ENCODE assay signal across 8 mouse cellular contexts in the genomic region with DNA sequence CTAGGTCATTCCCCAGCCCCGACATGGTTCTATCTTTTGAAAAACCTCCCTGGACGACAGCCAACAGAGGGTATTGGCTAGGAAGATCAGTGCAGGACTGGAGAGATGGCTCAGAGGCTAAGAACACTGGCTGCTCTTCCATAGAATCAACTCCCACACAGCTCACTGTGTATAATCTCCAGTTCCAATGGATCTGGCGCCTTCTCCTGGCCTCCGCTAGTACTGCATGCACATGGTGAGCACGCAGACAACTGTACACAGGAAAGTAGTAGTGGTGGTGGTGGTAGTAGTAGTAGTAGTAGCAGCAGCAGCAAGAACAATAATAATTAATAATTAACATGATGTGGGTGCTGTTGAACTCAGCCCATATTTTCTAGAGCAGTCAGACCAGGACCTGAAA.
DNase-seq lines count a peak whose midpoint lies in the region; ATAC-seq lines count a peak whose summit lies in the region.

No protein-coding gene starts in this region.

- no peak overlapping the region for H3K4me3 ChIP-seq in embryonic facial prominence, embryonic 11.5 days (ENCODE audit: low read depth, low read length)
- no peak overlapping the region for H3K4me3 ChIP-seq in embryonic facial prominence, embryonic 10.5 days
- no peak overlapping the region for H3K4me3 ChIP-seq in midbrain, embryonic 11.5 days (ENCODE audit: low read depth, low read length)
- H3K4me3 ChIP-seq in midbrain, embryonic 16.5 days (ENCODE audit: low read depth, low read length) = no peak overlapping the region
- H3K4me3 ChIP-seq in intestine, embryonic 16.5 days (ENCODE audit: low read length) = no peak overlapping the region

- H3K4me2 ChIP-seq in embryonic facial prominence, embryonic 11.5 days (ENCODE audit: low read depth, low read length) = no peak overlapping the region
- H3K4me2 ChIP-seq in midbrain, embryonic 11.5 days = no peak overlapping the region
- no peak overlapping the region for H3K4me2 ChIP-seq in midbrain, embryonic 16.5 days (ENCODE audit: low read length)
- no peak overlapping the region for H3K4me2 ChIP-seq in intestine, embryonic 16.5 days (ENCODE audit: low read depth, low read length)

- DNase-seq in embryonic facial prominence, embryonic 11.5 days (ENCODE audit: low spot score) = peak; percentile 30
- no peak for DNase-seq in embryonic facial prominence, embryonic 10.5 days (ENCODE audit: low spot score)
- peak; percentile 93 for DNase-seq in midbrain, embryonic 11.5 days (ENCODE audit: low spot score, missing footprints)
- peak; percentile 17 for DNase-seq in lung, postnatal 14 days

- H3K27ac ChIP-seq in embryonic facial prominence, embryonic 11.5 days (replicated peaks; ENCODE audit: low read depth, low read length) = no peak overlapping the region
- H3K27ac ChIP-seq in embryonic facial prominence, embryonic 10.5 days (replicated peaks) = no peak overlapping the region
- no peak overlapping the region for H3K27ac ChIP-seq in midbrain, embryonic 11.5 days (ENCODE audit: low read depth, low read length)
- no peak overlapping the region for H3K27ac ChIP-seq in midbrain, embryonic 16.5 days (ENCODE audit: low read length)
- no peak overlapping the region for H3K27ac ChIP-seq in intestine, embryonic 16.5 days (ENCODE audit: low read length)

- no peaks in the 10 kb centered on the region for H3K36me3 ChIP-seq in embryonic facial prominence, embryonic 11.5 days (replicated peaks; ENCODE audit: control insufficient read depth, insufficient read depth, low read depth, low read length)
- no peaks in the 10 kb centered on the region for H3K36me3 ChIP-seq in embryonic facial prominence, embryonic 10.5 days (replicated peaks)
- no peaks in the 10 kb centered on the region for H3K36me3 ChIP-seq in midbrain, embryonic 11.5 days (ENCODE audit: control insufficient read depth, insufficient read depth, low read length)
- no peaks in the 10 kb centered on the region for H3K36me3 ChIP-seq in midbrain, embryonic 16.5 days (ENCODE audit: control insufficient read depth, insufficient read depth, low read length)
- no peaks in the 10 kb centered on the region for H3K36me3 ChIP-seq in intestine, embryonic 16.5 days (ENCODE audit: control insufficient read depth, insufficient read depth, low read length)

- H3K9ac ChIP-seq in embryonic facial prominence, embryonic 11.5 days (replicated peaks; ENCODE audit: low read length) = no peak overlapping the region
- no peak overlapping the region for H3K9ac ChIP-seq in midbrain, embryonic 11.5 days (ENCODE audit: low read length)
- no peak overlapping the region for H3K9ac ChIP-seq in midbrain, embryonic 16.5 days (ENCODE audit: low read depth, low read length)
- H3K9ac ChIP-seq in intestine, embryonic 16.5 days (ENCODE audit: low read depth, low read length) = no peak overlapping the region

- no peak for ATAC-seq in embryonic facial prominence, embryonic 11.5 days (replicated peaks; ENCODE audit: insufficient number of reproducible peaks, low FRiP score, low TSS enrichment, low read depth)
- ATAC-seq in midbrain, embryonic 11.5 days (ENCODE audit: low FRiP score) = no peak
- ATAC-seq in midbrain, embryonic 16.5 days = no peak
- peak; percentile 44; the same call in 1 of the 2 replicates for ATAC-seq in frontal cortex, adult (ENCODE audit: low TSS enrichment)
- ATAC-seq in CD4-positive, CD25-positive, alpha-beta regulatory T cell, adult 4 months = no peak
- ATAC-seq in intestine, embryonic 16.5 days = no peak

- H3K9me3 ChIP-seq in embryonic facial prominence, embryonic 11.5 days (replicated peaks; ENCODE audit: control insufficient read depth, low read length) = no peaks in the 10 kb centered on the region
- no peaks in the 10 kb centered on the region for H3K9me3 ChIP-seq in embryonic facial prominence, embryonic 10.5 days
- no peaks in the 10 kb centered on the region; the same call in 1 of the 2 replicates for H3K9me3 ChIP-seq in midbrain, embryonic 11.5 days (ENCODE audit: control insufficient read depth, low read length)
- H3K9me3 ChIP-seq in midbrain, embryonic 16.5 days (replicated peaks; ENCODE audit: control insufficient read depth, low read length, poor library complexity, severe bottlenecking) = no peaks in the 10 kb centered on the region
- H3K9me3 ChIP-seq in intestine, embryonic 16.5 days (ENCODE audit: control insufficient read depth, low read length) = no peaks in the 10 kb centered on the region

- 53% methylated on average over 5 of the region's 5 CpGs for WGBS in embryonic facial prominence, embryonic 11.5 days
- 54% methylated on average over 5 of the region's 5 CpGs for WGBS in embryonic facial prominence, embryonic 10.5 days
- 45% methylated on average over 5 of the region's 5 CpGs for WGBS in midbrain, embryonic 11.5 days
- 43% methylated on average over 5 of the region's 5 CpGs for WGBS in midbrain, embryonic 16.5 days
- WGBS in intestine, embryonic 16.5 days = 49% methylated on average over 5 of the region's 5 CpGs

- H3K27me3 ChIP-seq in embryonic facial prominence, embryonic 11.5 days (ENCODE audit: control insufficient read depth, insufficient read depth, low read length) = no peaks in the 10 kb centered on the region
- H3K27me3 ChIP-seq in embryonic facial prominence, embryonic 10.5 days (replicated peaks; ENCODE audit: low read depth, poor library complexity, severe bottlenecking) = no peaks in the 10 kb centered on the region
- H3K27me3 ChIP-seq in midbrain, embryonic 11.5 days (ENCODE audit: control insufficient read depth, insufficient read depth, low read length) = no peaks in the 10 kb centered on the region
- H3K27me3 ChIP-seq in midbrain, embryonic 16.5 days (ENCODE audit: control insufficient read depth, insufficient read depth, low read depth, low read length) = no peaks in the 10 kb centered on the region
- no peaks in the 10 kb centered on the region for H3K27me3 ChIP-seq in intestine, embryonic 16.5 days (replicated peaks; ENCODE audit: control insufficient read depth, insufficient read depth, low read length)

- no peaks in the 10 kb centered on the region for H3K4me1 ChIP-seq in embryonic facial prominence, embryonic 11.5 days (ENCODE audit: control insufficient read depth, insufficient read depth, low read length)
- no peaks in the 10 kb centered on the region for H3K4me1 ChIP-seq in embryonic facial prominence, embryonic 10.5 days
- H3K4me1 ChIP-seq in midbrain, embryonic 11.5 days (ENCODE audit: control insufficient read depth, insufficient read depth, low read length) = no peaks in the 10 kb centered on the region
- H3K4me1 ChIP-seq in midbrain, embryonic 16.5 days (ENCODE audit: control insufficient read depth, insufficient read depth, low read length) = no peaks in the 10 kb centered on the region
- H3K4me1 ChIP-seq in intestine, embryonic 16.5 days (ENCODE audit: control insufficient read depth, insufficient read depth, low read length) = no peaks in the 10 kb centered on the region
